10 mouse cellular contexts compared by ENCODE assay signal in genomic region chr11:18296194-18297125, GRCm38 (mm10).
DNase-seq lines count a peak whose midpoint lies in the region; ATAC-seq and TF ChIP-seq lines count a peak whose summit lies in the region.
"Had no signal": no experiment of that assay in that cellular context is flagged by ENCODE, and none has a peak within 500 bp of the region (broad histone marks: within the 10 kb centered on the region; RNA-seq: fewer than 3 reads in every experiment).

No protein-coding gene starts in this region.

- DNase-seq in forebrain, embryonic 11.5 days (ENCODE audit: low spot score), result no peak
- DNase-seq in retina, postnatal 1 day, result peak; percentile 11
- no peak for DNase-seq in retina, embryonic 14.5 days (ENCODE audit: low spot score)
- peak; percentile 73 for DNase-seq in heart, postnatal 4 days
- DNase-seq in stomach, postnatal 0 days (ENCODE audit: low spot score), result peak; percentile 19
- DNase-seq in hindbrain, embryonic 11.5 days (ENCODE audit: low spot score), result no peak
- no peak for DNase-seq in spleen, postnatal 10 days (ENCODE audit: low spot score in 2 of 2)
- DNase-seq: right cerebral cortex, adult 18-20 months had no signal

- H3K9ac ChIP-seq in forebrain, embryonic 16.5 days (replicated peaks; ENCODE audit: low read depth, low read length), result no peak overlapping the region
- no peak overlapping the region for H3K9ac ChIP-seq in forebrain, embryonic 11.5 days (ENCODE audit: low read length)
- H3K9ac ChIP-seq in stomach, postnatal 0 days (ENCODE audit: low read length), result no peak overlapping the region
- H3K9ac ChIP-seq in hindbrain, embryonic 11.5 days (ENCODE audit: low read depth, low read length), result no peak overlapping the region

- WGBS in forebrain, embryonic 16.5 days, result 19% methylated on average over 2 of the region's 2 CpGs
- 67% methylated on average over 2 of the region's 2 CpGs for WGBS in forebrain, embryonic 11.5 days
- WGBS in stomach, postnatal 0 days, result 19% methylated on average over 2 of the region's 2 CpGs
- WGBS in hindbrain, embryonic 11.5 days, result 75% methylated on average over 2 of the region's 2 CpGs

- no peaks in the 10 kb centered on the region for H3K4me1 ChIP-seq in forebrain, embryonic 16.5 days (replicated peaks; ENCODE audit: control insufficient read depth, insufficient read depth, low read length)
- no peaks in the 10 kb centered on the region for H3K4me1 ChIP-seq in forebrain, embryonic 11.5 days (replicated peaks; ENCODE audit: control insufficient read depth, insufficient read depth, low read length)
- H3K4me1 ChIP-seq in stomach, postnatal 0 days (replicated peaks; ENCODE audit: control insufficient read depth, insufficient read depth), result no peaks in the 10 kb centered on the region
- H3K4me1 ChIP-seq in hindbrain, embryonic 11.5 days (replicated peaks; ENCODE audit: control insufficient read depth, insufficient read depth, low read length), result no peaks in the 10 kb centered on the region
- H3K4me1 ChIP-seq: megakaryocyte, embryonic 14.5 days had no signal

- TF ChIP-seq EP300 in stomach, postnatal 0 days (optimal IDR thresholded peaks at IDR 0.05), result no peak

- H3K4me3 ChIP-seq in forebrain, embryonic 16.5 days (replicated peaks; ENCODE audit: low read length), result no peak overlapping the region
- H3K4me3 ChIP-seq in forebrain, embryonic 11.5 days (ENCODE audit: low read depth, low read length), result no peak overlapping the region
- no peak overlapping the region for H3K4me3 ChIP-seq in stomach, postnatal 0 days (ENCODE audit: low read depth, low read length)
- no peak overlapping the region for H3K4me3 ChIP-seq in hindbrain, embryonic 11.5 days (ENCODE audit: low read depth, low read length)
- H3K4me3 ChIP-seq: megakaryocyte, embryonic 14.5 days had no signal

- ATAC-seq in forebrain, embryonic 16.5 days, result peak; percentile 47
- ATAC-seq in forebrain, embryonic 11.5 days (replicated peaks; ENCODE audit: low FRiP score), result no peak
- no peak for ATAC-seq in stomach, postnatal 0 days (ENCODE audit: low FRiP score, low TSS enrichment)
- no peak for ATAC-seq in hindbrain, embryonic 11.5 days (ENCODE audit: low FRiP score)

- H3K36me3 ChIP-seq in forebrain, embryonic 16.5 days (ENCODE audit: control insufficient read depth, insufficient read depth), result no peaks in the 10 kb centered on the region
- H3K36me3 ChIP-seq in forebrain, embryonic 11.5 days (ENCODE audit: control insufficient read depth, insufficient read depth, low read length), result no peaks in the 10 kb centered on the region
- no peaks in the 10 kb centered on the region for H3K36me3 ChIP-seq in stomach, postnatal 0 days (ENCODE audit: control insufficient read depth, insufficient read depth, low read length)
- H3K36me3 ChIP-seq in hindbrain, embryonic 11.5 days (ENCODE audit: control insufficient read depth, insufficient read depth, low read length), result no peaks in the 10 kb centered on the region

- no peak overlapping the region for H3K27ac ChIP-seq in forebrain, embryonic 16.5 days (ENCODE audit: low read length)
- no peak overlapping the region for H3K27ac ChIP-seq in forebrain, embryonic 11.5 days (ENCODE audit: low read depth, low read length)
- no peak overlapping the region; the same call in 1 of the 2 replicates for H3K27ac ChIP-seq in stomach, postnatal 0 days (replicated peaks)
- no peak overlapping the region for H3K27ac ChIP-seq in hindbrain, embryonic 11.5 days (ENCODE audit: low read depth, low read length)

- H3K27me3 ChIP-seq in forebrain, embryonic 16.5 days (replicated peaks; ENCODE audit: control insufficient read depth, insufficient read depth, low read length), result no peaks in the 10 kb centered on the region
- no peaks in the 10 kb centered on the region for H3K27me3 ChIP-seq in forebrain, embryonic 11.5 days (ENCODE audit: control insufficient read depth, insufficient read depth, low read length)
- H3K27me3 ChIP-seq in stomach, postnatal 0 days (ENCODE audit: control insufficient read depth, insufficient read depth, low read length), result no peaks in the 10 kb centered on the region
- no peaks in the 10 kb centered on the region for H3K27me3 ChIP-seq in hindbrain, embryonic 11.5 days (ENCODE audit: control insufficient read depth, insufficient read depth, low read length)
- H3K27me3 ChIP-seq: megakaryocyte, embryonic 14.5 days had no signal

- H3K4me2 ChIP-seq in forebrain, embryonic 16.5 days (ENCODE audit: low read length), result no peak overlapping the region
- H3K4me2 ChIP-seq in forebrain, embryonic 11.5 days (ENCODE audit: low read depth, low read length, severe bottlenecking), result no peak overlapping the region
- no peak overlapping the region for H3K4me2 ChIP-seq in stomach, postnatal 0 days (replicated peaks; ENCODE audit: low read depth)
- H3K4me2 ChIP-seq in hindbrain, embryonic 11.5 days (replicated peaks; ENCODE audit: low read depth, low read length), result no peak overlapping the region

- H3K9me3 ChIP-seq in forebrain, embryonic 16.5 days (ENCODE audit: control insufficient read depth, low read length), result no peaks in the 10 kb centered on the region
- H3K9me3 ChIP-seq in forebrain, embryonic 11.5 days (ENCODE audit: control insufficient read depth, low read length), result no peaks in the 10 kb centered on the region
- no peaks in the 10 kb centered on the region for H3K9me3 ChIP-seq in stomach, postnatal 0 days (ENCODE audit: control insufficient read depth, low read length)
- H3K9me3 ChIP-seq in hindbrain, embryonic 11.5 days (ENCODE audit: control insufficient read depth, low read length), result no peaks in the 10 kb centered on the region
- H3K9me3 ChIP-seq: megakaryocyte, embryonic 14.5 days had no signal

- TF ChIP-seq CTCF in stomach, postnatal 0 days (IDR thresholded peaks at IDR 0.05; ENCODE audit: low read depth), result no peak

Comparison
In these comparisons a context has a peak if more than half of its experiments do, and no peak if none do; other contexts are left out.
1. DNase-seq: peak in retina, postnatal 1 day (single experiment), heart, postnatal 4 days (single experiment) and stomach, postnatal 0 days (single experiment); none in forebrain, embryonic 11.5 days (single experiment), retina, embryonic 14.5 days (single experiment), hindbrain, embryonic 11.5 days (single experiment) and spleen, postnatal 10 days (0 of 2).